Mouse (Mus musculus): ENCODE results near the gene Ybx2. TPM values are rescaled to one million over a fixed set of nuclear protein-coding genes. Genes with fewer than 3 reads are reported as not detected.

Ybx2 gene
- polyA plus RNA-seq, 1 experiment from 2014 or later, result 2.0 TPM

DNA sequence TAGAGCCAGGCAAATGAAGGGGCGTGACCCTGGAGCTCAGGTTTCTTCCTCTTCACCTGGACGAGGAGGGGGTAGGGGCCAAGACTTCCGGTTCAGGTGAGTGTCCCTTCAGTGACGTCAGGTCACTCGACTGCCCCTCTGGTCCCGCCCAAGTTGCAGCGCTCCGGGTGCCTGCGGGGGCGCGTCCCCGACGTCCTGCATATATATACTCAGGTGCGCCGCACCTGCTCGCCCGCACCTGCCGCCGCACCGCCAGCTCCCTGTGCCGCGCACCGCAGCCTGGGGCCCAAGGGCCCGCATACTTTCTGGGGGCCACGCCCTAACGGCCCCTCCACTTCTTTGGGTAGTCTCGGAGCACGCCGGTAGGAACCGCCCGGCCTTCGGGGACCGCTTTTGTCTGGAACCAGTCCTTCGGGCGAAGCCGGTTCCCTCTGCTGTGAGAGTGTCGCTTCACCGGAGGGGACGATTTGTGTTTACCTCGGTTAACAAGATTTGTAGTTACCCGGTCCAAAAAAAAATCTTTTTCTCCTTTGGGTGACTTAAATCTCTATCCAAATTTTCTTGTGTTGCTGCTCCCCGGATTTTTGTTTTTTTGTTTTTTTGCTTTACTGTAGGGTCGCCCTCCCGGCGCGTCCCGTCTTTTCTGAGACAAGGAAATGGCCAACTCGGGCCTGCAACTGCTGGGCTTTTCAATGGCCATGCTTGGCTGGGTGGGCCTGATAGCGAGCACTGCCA is 29.8 kb downstream of the Ybx2 start:
- ATAC-seq (ENCODE audit: insufficient number of reproducible peaks, low FRiP score), result no peak

DNA sequence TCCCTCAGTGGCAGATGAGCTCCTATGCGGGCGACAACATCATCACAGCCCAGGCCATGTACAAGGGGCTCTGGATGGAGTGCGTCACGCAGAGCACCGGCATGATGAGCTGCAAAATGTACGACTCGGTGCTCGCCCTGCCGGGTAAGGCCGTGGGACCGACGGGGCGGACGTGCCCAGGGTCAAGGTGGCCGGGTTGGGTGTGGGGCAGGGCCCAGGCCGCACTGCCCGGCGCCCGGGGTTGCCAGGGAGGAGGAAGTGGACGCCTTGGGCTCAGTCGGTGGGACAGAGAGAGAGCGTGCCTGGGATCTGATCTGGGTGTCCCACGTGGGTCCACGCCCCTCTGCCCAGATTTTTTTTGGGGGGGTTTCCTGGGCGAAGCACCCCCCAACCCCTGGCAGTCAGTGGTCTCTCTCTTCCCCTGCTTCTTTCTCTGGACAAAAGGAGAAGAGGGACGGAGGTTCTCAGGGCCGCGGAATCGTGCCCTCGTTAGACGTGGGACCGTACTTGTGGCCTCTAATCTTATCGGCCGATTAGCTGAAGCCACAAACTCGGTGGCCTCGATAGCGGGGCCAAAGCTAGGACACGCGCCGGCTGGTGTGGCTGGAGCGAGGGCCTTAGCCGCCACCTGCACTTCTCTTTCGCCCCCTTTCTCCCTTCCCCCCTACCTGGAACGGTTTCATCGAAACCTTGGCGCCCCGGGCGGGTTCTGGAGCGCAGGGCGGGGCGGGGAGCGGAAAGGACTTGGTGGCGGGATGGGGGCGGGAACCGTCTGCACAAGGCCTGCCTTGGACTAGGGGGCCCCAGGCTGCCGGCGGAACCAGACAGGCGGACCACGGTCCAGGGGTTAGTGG is 30.6 kb downstream of the Ybx2 start:
- ATAC-seq (ENCODE audit: insufficient number of reproducible peaks, low FRiP score), result peak; percentile 58; the same call in 1 of the 2 replicates
- Histone ChIP-seq H3K27ac (ENCODE audit: poor library complexity, severe bottlenecking) (no peak overlapping the region), H3K9ac (peak overlapping the region; percentile 64)

More for the DNA sequence above, 29.8 kb downstream of the Ybx2 start:
- peak overlapping the region; percentile 76 for H3K4me2 ChIP-seq
- H3K27me3 ChIP-seq (replicated peaks), result peaks cover 68% of the 10 kb centered on the region
- peak overlapping the region; percentile 49 for H3K4me3 ChIP-seq
- no peak overlapping the region for H3K27ac ChIP-seq (ENCODE audit: poor library complexity, severe bottlenecking)
- peaks cover 18% of the 10 kb centered on the region for H3K4me1 ChIP-seq (replicated peaks)
- 3% methylated on average over 49 of the region's 49 CpGs for WGBS
- peak overlapping the region; percentile 64; the same call in 1 of the 2 replicates for H3K9ac ChIP-seq
- peaks cover 27% of the 10 kb centered on the region for H3K36me3 ChIP-seq
- H3K9me3 ChIP-seq (replicated peaks), result no peaks in the 10 kb centered on the region

DNA sequence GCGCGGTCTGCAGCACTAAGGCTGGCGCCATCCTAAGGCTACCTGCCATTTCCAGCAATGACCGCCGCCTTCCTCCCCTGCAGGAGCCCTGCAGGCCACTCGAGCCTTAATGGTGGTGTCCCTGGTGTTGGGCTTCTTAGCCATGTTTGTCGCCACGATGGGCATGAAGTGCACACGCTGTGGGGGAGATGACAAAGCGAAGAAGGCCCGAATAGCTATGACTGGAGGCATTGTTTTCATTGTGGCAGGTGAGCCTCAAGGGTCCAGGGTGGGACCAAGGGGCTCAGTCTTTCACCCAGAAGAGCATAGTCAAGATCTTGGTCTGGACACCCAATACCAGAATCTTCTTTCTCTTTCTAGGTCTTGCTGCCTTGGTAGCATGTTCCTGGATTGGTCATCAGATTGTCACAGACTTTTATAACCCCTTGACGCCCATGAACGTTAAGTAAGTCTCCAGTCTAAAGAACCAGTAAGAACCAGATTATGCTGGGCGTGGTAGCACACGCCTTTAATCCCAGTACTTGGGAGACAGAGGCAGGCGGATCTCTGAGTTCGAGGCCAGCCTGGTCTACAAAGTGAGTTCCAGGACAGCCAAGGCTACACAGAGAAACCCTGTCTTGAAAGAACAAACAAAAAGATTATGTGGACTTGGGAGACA is 31.4 kb downstream of the Ybx2 start:
- H3K4me1 ChIP-seq (replicated peaks), result peaks cover 18% of the 10 kb centered on the region
- H3K4me3 ChIP-seq, result peak overlapping the region; percentile 49
- H3K27ac ChIP-seq (ENCODE audit: poor library complexity, severe bottlenecking), result no peak overlapping the region
- no peak for ATAC-seq (ENCODE audit: insufficient number of reproducible peaks, low FRiP score)
- H3K9me3 ChIP-seq (replicated peaks), result no peaks in the 10 kb centered on the region
- peaks cover 36% of the 10 kb centered on the region for H3K36me3 ChIP-seq
- H3K27me3 ChIP-seq (replicated peaks), result peaks cover 61% of the 10 kb centered on the region
- H3K9ac ChIP-seq, result peak overlapping the region; percentile 64
- WGBS, result 34% methylated on average over 17 of the region's 17 CpGs
- H3K4me2 ChIP-seq, result peak overlapping the region; percentile 76

More for the DNA sequence above, 30.6 kb downstream of the Ybx2 start:
- Histone ChIP-seq H3K36me3 (peaks cover 31% of the 10 kb centered on the region), H3K9me3 (replicated peaks) (no peaks in the 10 kb centered on the region), H3K4me3 (peak overlapping the region; percentile 49), H3K4me2 (peak overlapping the region; percentile 76), H3K27me3 (replicated peaks) (peaks cover 68% of the 10 kb centered on the region), H3K4me1 (replicated peaks) (peaks cover 18% of the 10 kb centered on the region)
- 1% methylated on average over 59 of the region's 59 CpGs for WGBS

DNA sequence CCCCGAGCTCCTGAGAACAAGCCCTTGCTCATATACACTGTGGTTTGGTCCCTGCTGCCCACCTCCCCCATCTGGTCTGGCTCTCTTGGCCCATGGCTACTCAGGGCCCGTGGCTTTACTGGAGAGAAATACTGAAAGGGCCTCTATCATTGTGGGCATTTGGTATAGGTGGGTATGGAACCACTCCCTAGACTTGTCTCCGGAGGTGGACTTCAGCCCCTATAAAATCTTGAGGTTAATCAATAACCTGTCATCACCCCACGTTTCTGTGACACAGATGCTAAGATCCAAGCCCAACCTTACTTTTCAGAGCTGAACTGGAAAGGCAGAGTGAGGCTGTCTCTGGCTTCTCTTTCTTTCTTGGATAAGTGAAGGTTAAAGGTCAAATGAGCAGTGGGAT is 33.2 kb downstream of the Ybx2 start:
- 80% methylated on average over 4 of the region's 4 CpGs for WGBS
- Histone ChIP-seq H3K4me2 (no peak overlapping the region), H3K4me1 (replicated peaks) (peaks cover 18% of the 10 kb centered on the region), H3K9me3 (replicated peaks) (no peaks in the 10 kb centered on the region), H3K4me3 (no peak overlapping the region), H3K27ac (ENCODE audit: poor library complexity, severe bottlenecking) (no peak overlapping the region), H3K9ac (no peak overlapping the region), H3K27me3 (replicated peaks) (peaks cover 44% of the 10 kb centered on the region), H3K36me3 (peaks cover 53% of the 10 kb centered on the region)
- ATAC-seq (ENCODE audit: insufficient number of reproducible peaks, low FRiP score), result no peak

DNA sequence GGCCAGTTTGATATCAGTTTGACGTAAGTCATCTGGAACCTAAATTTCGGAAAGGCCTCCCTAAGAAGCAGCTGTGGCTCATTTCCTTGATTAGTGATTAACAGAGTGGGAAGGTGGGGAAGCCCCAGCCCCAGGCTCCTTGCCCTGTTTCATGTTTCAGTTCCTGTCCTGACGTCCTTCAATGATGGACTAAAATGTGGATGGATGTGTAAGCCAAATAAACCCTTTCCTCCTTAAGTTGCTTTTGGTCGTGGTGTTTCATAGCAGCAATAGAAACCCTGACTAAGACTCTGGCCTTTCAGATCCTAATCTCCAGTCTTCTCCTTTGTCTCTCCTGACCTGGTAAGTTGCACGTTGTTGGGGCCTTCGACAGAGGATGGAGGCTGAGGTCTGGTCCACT is 34.6 kb downstream of the Ybx2 start:
- H3K9ac ChIP-seq, result no peak overlapping the region
- 83% methylated on average over 6 of the region's 6 CpGs for WGBS
- no peak overlapping the region for H3K4me2 ChIP-seq
- H3K9me3 ChIP-seq (replicated peaks), result no peaks in the 10 kb centered on the region
- no peak overlapping the region for H3K4me3 ChIP-seq
- H3K27me3 ChIP-seq (replicated peaks), result peaks cover 30% of the 10 kb centered on the region
- H3K27ac ChIP-seq (ENCODE audit: poor library complexity, severe bottlenecking), result no peak overlapping the region
- H3K36me3 ChIP-seq, result peaks cover 67% of the 10 kb centered on the region
- peaks cover 17% of the 10 kb centered on the region for H3K4me1 ChIP-seq (replicated peaks)
- no peak for ATAC-seq (ENCODE audit: insufficient number of reproducible peaks, low FRiP score)

DNA sequence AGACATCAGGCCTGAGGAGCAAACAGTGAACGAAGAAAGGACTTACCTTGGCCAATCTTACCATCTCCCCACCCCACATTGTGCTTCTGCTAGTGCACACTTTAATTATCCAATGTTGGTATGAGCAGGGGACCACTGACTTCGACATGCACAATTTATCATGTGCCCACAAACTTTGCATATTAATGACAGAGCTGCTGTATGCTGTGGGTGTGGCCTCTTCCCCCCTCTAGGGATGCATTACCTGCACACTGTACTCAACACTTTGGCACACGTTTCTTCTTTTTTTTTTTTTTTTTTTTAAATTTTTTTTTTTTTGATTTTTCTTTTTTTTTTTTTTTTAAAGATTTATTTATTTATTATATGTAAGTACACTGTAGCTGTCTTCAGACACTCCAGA is 35.2 kb downstream of the Ybx2 start:
- H3K4me2 ChIP-seq, result no peak overlapping the region
- H3K9me3 ChIP-seq (replicated peaks), result no peaks in the 10 kb centered on the region
- H3K27ac ChIP-seq (ENCODE audit: poor library complexity, severe bottlenecking), result no peak overlapping the region
- ATAC-seq (ENCODE audit: insufficient number of reproducible peaks, low FRiP score), result no peak
- H3K9ac ChIP-seq, result no peak overlapping the region
- H3K36me3 ChIP-seq, result peaks cover 73% of the 10 kb centered on the region
- H3K27me3 ChIP-seq (replicated peaks), result peaks cover 26% of the 10 kb centered on the region
- 78% methylated on average over 3 of the region's 3 CpGs for WGBS
- H3K4me3 ChIP-seq, result no peak overlapping the region
- peaks cover 13% of the 10 kb centered on the region for H3K4me1 ChIP-seq (replicated peaks)

DNA sequence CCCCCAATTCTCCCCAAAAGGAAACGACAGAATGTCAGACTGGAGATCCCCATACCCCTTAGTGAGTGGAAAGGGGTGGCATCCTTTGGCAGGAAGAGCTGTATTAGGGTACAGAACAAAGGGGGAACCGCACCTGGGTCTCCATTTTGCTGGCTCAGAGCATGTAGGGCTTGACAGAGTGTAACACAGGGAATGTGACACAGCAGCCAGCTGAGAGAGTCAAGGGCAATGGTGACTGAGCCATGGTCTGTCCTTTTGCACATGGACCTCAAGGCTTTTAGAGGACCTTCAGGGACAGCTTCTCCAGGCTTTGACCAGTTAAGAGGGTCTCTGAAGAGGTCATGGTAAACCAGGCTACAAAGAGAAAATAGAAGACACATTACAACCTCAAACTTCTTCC is 39.3 kb downstream of the Ybx2 start:
- WGBS, result 92% methylated on average over 2 of the region's 2 CpGs
- Histone ChIP-seq H3K9ac (no peak overlapping the region), H3K4me2 (no peak overlapping the region), H3K4me1 (replicated peaks) (peaks cover 4% of the 10 kb centered on the region), H3K27me3 (replicated peaks) (no peaks in the 10 kb centered on the region), H3K27ac (ENCODE audit: poor library complexity, severe bottlenecking) (no peak overlapping the region), H3K9me3 (replicated peaks) (no peaks in the 10 kb centered on the region), H3K4me3 (no peak overlapping the region), H3K36me3 (peaks cover 77% of the 10 kb centered on the region)
- ATAC-seq (ENCODE audit: insufficient number of reproducible peaks, low FRiP score), result no peak

DNA sequence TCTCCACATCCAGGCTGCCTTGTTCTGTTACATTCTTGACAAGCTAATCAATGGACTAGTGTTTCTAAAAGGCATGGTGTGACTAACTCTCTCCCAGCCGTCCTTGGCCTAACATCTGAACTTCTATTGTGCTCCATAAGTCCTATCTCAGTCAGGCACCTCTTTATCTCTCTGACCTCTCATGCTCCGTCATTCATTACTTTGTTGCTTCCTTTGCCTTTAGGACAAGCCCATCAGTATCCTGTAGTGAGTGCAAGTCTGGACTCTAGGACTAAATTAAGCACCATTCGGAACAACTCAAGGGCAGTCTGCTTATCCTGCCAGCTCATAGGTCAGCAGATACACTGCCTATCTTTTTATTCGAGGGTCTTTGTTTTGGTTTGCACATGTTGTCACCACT is 40.7 kb downstream of the Ybx2 start:
- Histone ChIP-seq H3K27ac (ENCODE audit: poor library complexity, severe bottlenecking) (no peak overlapping the region), H3K4me3 (no peak overlapping the region), H3K4me2 (no peak overlapping the region), H3K27me3 (replicated peaks) (no peaks in the 10 kb centered on the region), H3K4me1 (replicated peaks) (peaks cover 4% of the 10 kb centered on the region), H3K9ac (no peak overlapping the region), H3K9me3 (replicated peaks) (no peaks in the 10 kb centered on the region), H3K36me3 (peaks cover 68% of the 10 kb centered on the region)
- 35% methylated on average over 4 of the region's 4 CpGs for WGBS
- ATAC-seq (ENCODE audit: insufficient number of reproducible peaks, low FRiP score), result no peak

DNA sequence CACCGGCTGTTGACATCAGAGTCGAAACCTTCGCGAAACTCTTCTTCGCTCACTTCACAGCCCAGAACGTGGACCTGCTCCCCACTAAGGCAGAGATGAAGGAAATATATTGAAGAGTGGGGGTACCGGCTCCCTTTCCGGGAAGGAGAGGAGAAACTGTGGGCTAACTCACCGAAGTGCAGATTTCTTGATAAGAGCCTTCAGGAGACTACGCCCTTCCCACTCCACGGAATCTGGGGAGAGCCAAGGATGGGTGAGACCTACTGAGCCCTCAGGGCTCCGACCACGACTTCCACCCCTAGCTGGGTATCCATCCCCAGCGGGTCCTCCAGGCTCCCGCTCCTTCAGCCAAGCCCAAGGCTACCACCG is 44.2 kb downstream of the Ybx2 start:
- Histone ChIP-seq H3K36me3 (peaks cover 46% of the 10 kb centered on the region), H3K4me3 (peak overlapping the region; percentile 87)

DNA sequence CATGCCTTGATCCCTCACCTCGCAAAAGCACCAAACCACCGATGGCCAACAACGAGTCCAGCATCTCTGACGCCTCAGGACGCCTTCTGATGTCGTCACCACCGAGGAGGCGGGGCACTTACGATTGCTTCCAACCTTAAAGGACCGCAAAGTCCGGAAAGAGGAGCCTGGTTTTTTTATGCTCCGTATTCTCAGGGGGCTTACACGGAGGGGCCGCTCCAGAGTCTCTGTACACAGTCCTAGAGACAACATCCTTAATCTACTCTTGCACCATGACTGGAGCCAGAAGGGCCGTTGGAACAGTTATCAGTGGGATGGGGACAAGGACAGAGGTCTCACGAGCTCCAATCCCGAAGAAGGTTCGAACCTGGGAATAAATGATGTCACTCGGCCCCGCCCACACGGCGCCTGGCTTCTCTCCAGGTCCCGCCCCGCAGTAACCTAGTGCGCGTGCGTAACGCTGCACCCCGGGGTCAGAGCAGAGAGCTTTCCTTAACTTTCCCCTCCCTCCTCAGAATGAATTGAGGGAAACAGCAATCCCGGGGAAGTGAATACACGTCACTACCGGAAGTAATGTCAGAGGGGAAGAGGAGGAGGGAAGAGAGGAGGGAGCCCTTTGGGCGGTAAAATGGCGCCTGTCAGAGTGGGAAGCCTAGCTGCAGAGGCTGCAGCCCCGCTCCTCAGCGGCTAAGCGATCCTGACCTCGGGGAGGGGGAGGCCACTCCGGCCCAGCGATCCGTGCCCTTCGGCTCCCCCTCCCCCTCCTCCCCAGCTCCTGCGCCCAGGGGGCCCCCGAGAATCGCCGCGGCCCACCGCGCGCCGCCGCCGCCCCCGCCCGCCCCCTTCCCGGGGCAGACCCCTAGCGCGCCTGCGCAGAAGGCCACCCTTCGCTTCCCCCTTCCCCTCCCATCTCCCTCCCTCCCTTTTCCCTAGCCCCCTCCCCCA is 44.9 kb downstream of the Ybx2 start:
- peak; percentile 96 for ATAC-seq (ENCODE audit: insufficient number of reproducible peaks, low FRiP score)
- H3K27me3 ChIP-seq (replicated peaks), result no peaks in the 10 kb centered on the region
- H3K9me3 ChIP-seq (replicated peaks), result no peaks in the 10 kb centered on the region
- peaks cover 46% of the 10 kb centered on the region for H3K36me3 ChIP-seq
- peak overlapping the region; percentile 87 for H3K4me3 ChIP-seq
- H3K27ac ChIP-seq (ENCODE audit: poor library complexity, severe bottlenecking), result peak overlapping the region; percentile 99
- peak overlapping the region; percentile 98 for H3K9ac ChIP-seq
- H3K4me1 ChIP-seq (replicated peaks), result peaks cover 24% of the 10 kb centered on the region
- under 1% methylated on average over 41 of the region's 60 CpGs for WGBS
- peak overlapping the region; percentile 94 for H3K4me2 ChIP-seq

More for the DNA sequence above, 44.2 kb downstream of the Ybx2 start:
- Histone ChIP-seq H3K9me3 (replicated peaks) (no peaks in the 10 kb centered on the region), H3K9ac (peak overlapping the region; percentile 89), H3K4me2 (peak overlapping the region; percentile 94), H3K27me3 (replicated peaks) (no peaks in the 10 kb centered on the region), H3K4me1 (replicated peaks) (peaks cover 24% of the 10 kb centered on the region), H3K27ac (ENCODE audit: poor library complexity, severe bottlenecking) (peak overlapping the region; percentile 99)
- no peak for ATAC-seq (ENCODE audit: insufficient number of reproducible peaks, low FRiP score)
- WGBS, result 2% methylated on average over 16 of the region's 16 CpGs

Measured in heart, embryonic 12.5 days (tissue).